Mouse (Mus musculus): ENCODE results near the gene Dnmt3c. TPM values are rescaled to one million over a fixed set of nuclear protein-coding genes. Genes with fewer than 3 reads are reported as not detected.

Gene Dnmt3c
- total and polyA plus RNA-seq, 3 experiments, result 0.04 TPM; not detected in 2

GRCm38 (mm10) chr2:153772950-153773349 lies 76.5 kb downstream of the Dnmt3c start:
- H3K36me3 ChIP-seq (replicated peaks in 1 of 2; ENCODE audit: control insufficient read depth in 1 of 2, insufficient read depth in 1 of 2, low read length in 1 of 2), result peaks cover 2 to 52% of the 10 kb centered on the region in 2 experiments
- dilution Hi-C loops (cut with MboI; ENCODE audit: extremely low pct_ligation_motif_present, extremely low pct_unique_long_range_greater_than_20kb, low sequenced_read_pairs), result no loop called here

GRCm38 (mm10) chr2:153775472-153775871 lies 79.0 kb downstream of the Dnmt3c start:
- Histone ChIP-seq H3K9ac (ENCODE audit: insufficient read depth, low read depth) (no peak overlapping the region), H3K36me3 (replicated peaks in 1 of 2; ENCODE audit: control insufficient read depth in 1 of 2, insufficient read depth in 1 of 2, low read length in 1 of 2) (peaks cover 2 to 35% of the 10 kb centered on the region in 2 experiments), H3K79me2 (replicated peaks; ENCODE audit: control insufficient read depth, extremely low read depth, insufficient read depth, poor library complexity, severe bottlenecking) (no peaks in the 10 kb centered on the region), H3K9me3 (replicated peaks; ENCODE audit: low read length) (no peaks in the 10 kb centered on the region), H3K27me3 (replicated peaks) (no peaks in the 10 kb centered on the region), H3K27ac (ENCODE audit: insufficient read depth, low read depth) (no peak overlapping the region), H3K4me3 (replicated peaks in 1 of 3; ENCODE audit: low read depth in 2 of 3, low read length in 2 of 3, poor library complexity in 1 of 3) (no peak overlapping the region), H3K4me2 (ENCODE audit: insufficient read depth, low read depth, poor library complexity, severe bottlenecking) (no peak overlapping the region), H3K4me1 (ENCODE audit: control insufficient read depth in 1 of 2, insufficient read depth in 2 of 2) (peaks cover 4 to 26% of the 10 kb centered on the region in 2 experiments; a peak in 3 of 4 replicates)
- TF ChIP-seq CHD2 (IDR thresholded peaks at IDR 0.05; ENCODE audit: low read length) (no peak), USF2 (conservative IDR thresholded peaks at IDR 0.05; ENCODE audit: low read depth, low read length) (no peak), JUN (IDR thresholded peaks at IDR 0.05; ENCODE audit: insufficient read depth, low read depth, low read length) (no peak), ELF1 (IDR thresholded peaks at IDR 0.05; ENCODE audit: low read depth, low read length) (no peak), BHLHE40 (IDR thresholded peaks at IDR 0.05; ENCODE audit: low read depth, low read length) (no peak), RCOR1 (conservative IDR thresholded peaks at IDR 0.05; ENCODE audit: low read depth, low read length) (no peak), E2F4 (IDR thresholded peaks at IDR 0.05; ENCODE audit: insufficient replicate concordance, low read depth, low read length) (no peak), JUND (conservative IDR thresholded peaks at IDR 0.05; ENCODE audit: low read depth, low read length) (no peak), ZNF384 (IDR thresholded peaks at IDR 0.05; ENCODE audit: low read depth, low read length) (no peak), MAZ (IDR thresholded peaks at IDR 0.05; ENCODE audit: low read depth, low read length) (no peak), IRF4 (IDR thresholded peaks at IDR 0.05; ENCODE audit: low read depth, low read length) (no peak), RAD21 (IDR thresholded peaks at IDR 0.05; ENCODE audit: low read depth, low read length) (no peak), PAX5 (IDR thresholded peaks at IDR 0.05; ENCODE audit: low read length) (no peak), ZKSCAN1 (IDR thresholded peaks at IDR 0.05; ENCODE audit: borderline replicate concordance, low read depth, low read length) (no peak), SMC3 (IDR thresholded peaks at IDR 0.05; ENCODE audit: low read depth, low read length) (no peak), MAFK (IDR thresholded peaks at IDR 0.05; ENCODE audit: insufficient replicate concordance, low read length) (no peak)
- dilution Hi-C loops (cut with MboI; ENCODE audit: extremely low pct_ligation_motif_present, extremely low pct_unique_long_range_greater_than_20kb, low sequenced_read_pairs) (no loop called here), in situ Hi-C loops (cut with MboI; ENCODE audit: low pct_ligation_motif_present, low pct_unique_long_range_greater_than_20kb, low sequenced_read_pairs) (no loop called here)
- no peak for DNase-seq (ENCODE audit: extremely low read depth)

More at GRCm38 (mm10) chr2:153772950-153773349, 76.5 kb downstream of the Dnmt3c start:
- in situ Hi-C loops (cut with MboI; ENCODE audit: low pct_ligation_motif_present, low pct_unique_long_range_greater_than_20kb, low sequenced_read_pairs), result no loop called here
- Histone ChIP-seq H3K4me3 (replicated peaks in 1 of 3; ENCODE audit: low read depth in 2 of 3, low read length in 2 of 3, poor library complexity in 1 of 3) (no peak overlapping the region), H3K27me3 (replicated peaks) (no peaks in the 10 kb centered on the region), H3K9me3 (replicated peaks; ENCODE audit: low read length) (no peaks in the 10 kb centered on the region), H3K27ac (ENCODE audit: insufficient read depth, low read depth) (no peak overlapping the region), H3K79me2 (replicated peaks; ENCODE audit: control insufficient read depth, extremely low read depth, insufficient read depth, poor library complexity, severe bottlenecking) (no peaks in the 10 kb centered on the region), H3K4me2 (ENCODE audit: insufficient read depth, low read depth, poor library complexity, severe bottlenecking) (no peak overlapping the region), H3K9ac (ENCODE audit: insufficient read depth, low read depth) (no peak overlapping the region), H3K4me1 (ENCODE audit: control insufficient read depth in 1 of 2, insufficient read depth in 2 of 2) (peaks cover 4 to 29% of the 10 kb centered on the region in 2 experiments; a peak in 3 of 4 replicates)
- no peak for DNase-seq (ENCODE audit: extremely low read depth)
- no peak for TF ChIP-seq ELF1 (IDR thresholded peaks at IDR 0.05; ENCODE audit: low read depth, low read length)
- no peak for TF ChIP-seq USF1 (IDR thresholded peaks at IDR 0.05; ENCODE audit: low read depth, low read length)
- no peak for TF ChIP-seq POLR2A (IDR thresholded peaks at IDR 0.05; ENCODE audit: low read depth, low read length)
- no peak for TF ChIP-seq CHD2 (IDR thresholded peaks at IDR 0.05; ENCODE audit: low read length)
- no peak for TF ChIP-seq IRF4 (IDR thresholded peaks at IDR 0.05; ENCODE audit: low read depth, low read length)
- no peak for TF ChIP-seq NELFE (IDR thresholded peaks at IDR 0.05; ENCODE audit: low read depth, low read length)
- no peak for TF ChIP-seq PAX5 (IDR thresholded peaks at IDR 0.05; ENCODE audit: low read length)
- TF ChIP-seq MXI1 (IDR thresholded peaks at IDR 0.05; ENCODE audit: low read depth, low read length), result no peak
- TF ChIP-seq ZMIZ1 (IDR thresholded peaks at IDR 0.05; ENCODE audit: low read depth, low read length), result no peak
- TF ChIP-seq UBTF (IDR thresholded peaks at IDR 0.05; ENCODE audit: low read depth, low read length), result no peak
- TF ChIP-seq E2F4 (IDR thresholded peaks at IDR 0.05; ENCODE audit: insufficient replicate concordance, low read depth, low read length), result no peak
- TF ChIP-seq MAX (IDR thresholded peaks at IDR 0.05; ENCODE audit: low read length), result no peak
- no peak for TF ChIP-seq ETS1 (conservative IDR thresholded peaks at IDR 0.05; ENCODE audit: low read depth, low read length)
- TF ChIP-seq TCF12 (IDR thresholded peaks at IDR 0.05; ENCODE audit: low read depth, low read length), result no peak
- no peak for TF ChIP-seq SIN3A (IDR thresholded peaks at IDR 0.05; ENCODE audit: low read length)
- TF ChIP-seq TBP (conservative IDR thresholded peaks at IDR 0.05; ENCODE audit: low read depth, low read length), result no peak
- TF ChIP-seq GABPA (IDR thresholded peaks at IDR 0.05; ENCODE audit: insufficient replicate concordance, low read depth, low read length), result no peak
- no peak for TF ChIP-seq HCFC1 (IDR thresholded peaks at IDR 0.05; ENCODE audit: low read depth, low read length)
- TF ChIP-seq BHLHE40 (IDR thresholded peaks at IDR 0.05; ENCODE audit: low read depth, low read length), result no peak
- no peak for TF ChIP-seq CHD1 (IDR thresholded peaks at IDR 0.05; ENCODE audit: low read depth, low read length)

Measured in CH12.LX (cell line).